Mouse (Mus musculus): Measurements from ENCODE around the gene Trib2. TPM values are rescaled to one million over a fixed set of nuclear protein-coding genes. Genes with fewer than 3 reads are reported as not detected.

Gene Trib2
- polyA plus RNA-seq, 1 experiment from 2014 or later = 63.3 TPM

DNA sequence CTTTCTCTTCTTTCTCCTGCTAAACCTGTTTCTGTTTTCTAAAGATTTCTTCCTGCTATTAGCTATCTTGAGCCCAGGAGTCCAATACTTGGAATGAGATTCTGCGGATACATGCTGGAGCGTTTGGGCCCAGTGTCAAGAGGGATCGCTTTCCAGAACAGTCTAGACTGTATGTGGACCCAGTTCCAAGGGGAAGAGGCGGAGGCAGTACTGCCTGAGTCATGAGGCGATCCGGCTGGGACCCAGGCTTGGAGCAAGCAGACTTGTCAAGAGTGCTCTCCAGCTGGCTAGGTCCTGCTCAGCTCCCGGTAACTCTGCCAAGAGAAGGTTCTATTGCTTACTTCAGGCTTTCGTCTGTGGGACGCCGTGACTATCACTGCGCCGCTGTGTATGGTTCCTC is 50.7 kb downstream of the Trib2 start:
- Histone ChIP-seq H3K36me3 (ENCODE audit: control insufficient read depth, insufficient read depth, low read length) (no peaks in the 10 kb centered on the region), H3K9me3 (ENCODE audit: control insufficient read depth, low read length) (no peaks in the 10 kb centered on the region), H3K27ac (ENCODE audit: low read depth, low read length) (no peak overlapping the region), H3K9ac (ENCODE audit: low read depth, low read length) (no peak overlapping the region), H3K4me2 (replicated peaks; ENCODE audit: low read depth, low read length) (no peak overlapping the region), H3K4me1 (replicated peaks; ENCODE audit: control insufficient read depth, insufficient read depth, low read length) (no peaks in the 10 kb centered on the region), H3K27me3 (ENCODE audit: control insufficient read depth, insufficient read depth, low read length) (no peaks in the 10 kb centered on the region), H3K4me3 (ENCODE audit: low read depth, low read length) (no peak overlapping the region)
- WGBS = 91% methylated on average over 12 of the region's 12 CpGs
- DNase-seq (ENCODE audit: low spot score) = no peak
- ATAC-seq (ENCODE audit: low FRiP score) = no peak

DNA sequence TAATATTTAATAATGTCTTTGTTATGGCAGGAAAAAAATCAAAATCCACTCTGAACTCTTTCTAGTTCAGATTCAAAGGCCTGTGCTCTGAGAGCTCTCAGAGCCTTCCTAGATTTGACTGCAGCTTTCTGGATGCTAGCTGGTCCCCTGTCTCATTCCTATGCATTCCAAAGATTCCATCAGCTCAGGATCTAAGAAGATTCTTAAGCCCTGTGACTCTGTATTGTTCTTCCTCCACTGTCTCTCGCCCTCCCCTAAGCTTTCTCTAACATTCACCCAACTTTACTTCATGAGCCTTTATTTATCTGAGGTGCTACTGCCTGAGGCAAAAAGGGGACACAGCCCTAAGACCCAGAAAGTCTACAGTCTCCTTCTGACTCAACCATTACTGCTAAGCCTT is 51.5 kb downstream of the Trib2 start:
- H3K27me3 ChIP-seq (ENCODE audit: control insufficient read depth, insufficient read depth, low read length) = no peaks in the 10 kb centered on the region
- ATAC-seq (ENCODE audit: low FRiP score) (no peak), DNase-seq (ENCODE audit: low spot score) (no peak)
- no peaks in the 10 kb centered on the region for H3K4me1 ChIP-seq (replicated peaks; ENCODE audit: control insufficient read depth, insufficient read depth, low read length)
- 11% methylated on average over 1 of the region's 1 CpGs for whole genome bisulfite sequencing
- H3K9ac ChIP-seq (ENCODE audit: low read depth, low read length) = no peak overlapping the region
- H3K4me2 ChIP-seq (replicated peaks; ENCODE audit: low read depth, low read length) = no peak overlapping the region
- H3K4me3 ChIP-seq (ENCODE audit: low read depth, low read length) = no peak overlapping the region
- no peak overlapping the region for H3K27ac ChIP-seq (ENCODE audit: low read depth, low read length)
- no peaks in the 10 kb centered on the region for H3K36me3 ChIP-seq (ENCODE audit: control insufficient read depth, insufficient read depth, low read length)
- no peaks in the 10 kb centered on the region for H3K9me3 ChIP-seq (ENCODE audit: control insufficient read depth, low read length)

DNA sequence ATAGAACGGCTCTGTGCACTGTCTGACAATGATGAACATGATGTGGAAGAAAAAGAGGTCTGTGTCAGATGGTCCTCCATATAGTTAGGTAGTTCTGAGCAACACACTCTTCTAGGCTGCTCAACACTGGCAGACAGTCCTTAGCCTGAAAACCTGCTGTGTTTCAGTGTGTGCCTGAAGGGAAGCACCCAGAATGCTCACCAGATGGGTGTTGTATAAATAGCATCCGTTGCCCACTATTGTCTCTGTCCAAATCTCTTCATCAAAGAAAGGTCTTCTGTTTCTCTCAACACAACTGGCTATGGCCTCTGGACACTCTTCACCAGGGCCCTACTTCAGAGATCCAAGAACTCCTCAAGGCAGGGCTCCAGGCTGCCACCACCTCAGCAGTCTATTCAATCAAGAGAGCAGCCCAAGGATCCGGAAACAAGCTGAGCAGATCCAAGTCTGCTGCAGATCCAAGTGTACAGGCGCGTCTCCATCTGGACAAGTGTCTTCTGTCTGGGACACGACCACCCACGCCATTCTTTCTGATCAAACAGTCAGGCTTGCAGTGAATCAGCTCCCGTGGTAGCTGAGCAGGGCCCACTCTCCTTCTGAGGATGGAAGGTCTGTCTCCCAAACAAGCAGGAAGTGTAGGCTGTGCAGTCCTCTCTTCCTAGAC is 55.1 kb downstream of the Trib2 start:
- Histone ChIP-seq H3K4me2 (replicated peaks; ENCODE audit: low read depth, low read length) (no peak overlapping the region), H3K4me1 (replicated peaks; ENCODE audit: control insufficient read depth, insufficient read depth, low read length) (no peaks in the 10 kb centered on the region), H3K9me3 (ENCODE audit: control insufficient read depth, low read length) (no peaks in the 10 kb centered on the region), H3K9ac (ENCODE audit: low read depth, low read length) (no peak overlapping the region), H3K36me3 (ENCODE audit: control insufficient read depth, insufficient read depth, low read length) (no peaks in the 10 kb centered on the region), H3K4me3 (ENCODE audit: low read depth, low read length) (no peak overlapping the region), H3K27me3 (ENCODE audit: control insufficient read depth, insufficient read depth, low read length) (no peaks in the 10 kb centered on the region), H3K27ac (ENCODE audit: low read depth, low read length) (no peak overlapping the region)
- ATAC-seq (ENCODE audit: low FRiP score) (no peak), DNase-seq (ENCODE audit: low spot score) (no peak)
- 90% methylated on average over 8 of the region's 8 CpGs for WGBS

DNA sequence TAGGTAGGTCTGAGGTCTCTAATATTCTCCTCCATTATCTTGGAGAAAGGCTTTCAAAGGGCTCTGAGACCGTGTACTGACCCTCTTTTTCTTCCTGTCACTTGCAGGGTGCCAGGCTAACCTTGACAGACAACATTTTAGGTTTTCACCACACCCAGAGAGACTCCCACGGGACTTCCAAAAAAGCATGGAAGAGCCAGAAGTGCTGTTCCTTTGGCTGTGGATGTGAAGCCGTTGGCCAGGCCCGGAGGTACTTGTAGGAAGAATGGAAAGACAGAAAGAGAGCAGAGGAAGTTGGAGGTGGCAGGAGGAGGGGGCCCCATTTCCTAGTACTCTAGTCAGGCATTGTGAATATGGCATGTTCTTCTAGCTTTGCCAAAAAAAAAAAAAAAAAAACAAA is 56.0 kb downstream of the Trib2 start:
- Histone ChIP-seq H3K27me3 (ENCODE audit: control insufficient read depth, insufficient read depth, low read length) (no peaks in the 10 kb centered on the region), H3K36me3 (ENCODE audit: control insufficient read depth, insufficient read depth, low read length) (no peaks in the 10 kb centered on the region), H3K4me2 (replicated peaks; ENCODE audit: low read depth, low read length) (no peak overlapping the region), H3K4me1 (replicated peaks; ENCODE audit: control insufficient read depth, insufficient read depth, low read length) (no peaks in the 10 kb centered on the region), H3K4me3 (ENCODE audit: low read depth, low read length) (no peak overlapping the region), H3K9me3 (ENCODE audit: control insufficient read depth, low read length) (no peaks in the 10 kb centered on the region), H3K9ac (ENCODE audit: low read depth, low read length) (no peak overlapping the region), H3K27ac (ENCODE audit: low read depth, low read length) (no peak overlapping the region)
- WGBS = 87% methylated on average over 4 of the region's 4 CpGs
- DNase-seq (ENCODE audit: low spot score) = no peak
- no peak for ATAC-seq (ENCODE audit: low FRiP score)

DNA sequence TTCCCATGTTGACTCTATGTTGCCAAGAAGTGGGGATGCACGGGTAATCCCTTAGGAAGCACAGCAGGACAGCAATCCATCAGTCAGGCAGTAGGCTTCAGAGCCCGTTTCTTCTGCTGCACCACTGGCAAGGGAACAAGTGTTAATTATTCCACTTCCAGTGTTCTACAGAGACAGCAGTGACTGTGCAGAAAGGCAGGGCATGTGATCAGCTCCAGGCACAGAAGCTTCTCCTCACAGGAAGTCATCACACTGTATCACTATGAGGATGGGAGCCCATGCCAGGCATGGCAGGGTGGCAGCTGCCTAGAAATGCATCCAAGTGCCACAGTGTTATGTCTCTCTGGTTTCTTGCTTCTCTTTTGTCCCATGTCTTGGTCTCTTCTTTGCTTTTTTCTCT is 57.9 kb downstream of the Trib2 start:
- Histone ChIP-seq H3K4me3 (ENCODE audit: low read depth, low read length) (no peak overlapping the region), H3K9me3 (ENCODE audit: control insufficient read depth, low read length) (no peaks in the 10 kb centered on the region), H3K36me3 (ENCODE audit: control insufficient read depth, insufficient read depth, low read length) (no peaks in the 10 kb centered on the region), H3K27me3 (ENCODE audit: control insufficient read depth, insufficient read depth, low read length) (no peaks in the 10 kb centered on the region), H3K4me1 (replicated peaks; ENCODE audit: control insufficient read depth, insufficient read depth, low read length) (no peaks in the 10 kb centered on the region), H3K4me2 (replicated peaks; ENCODE audit: low read depth, low read length) (no peak overlapping the region), H3K27ac (ENCODE audit: low read depth, low read length) (no peak overlapping the region), H3K9ac (ENCODE audit: low read depth, low read length) (no peak overlapping the region)
- 29% methylated on average over 2 of the region's 2 CpGs for WGBS
- ATAC-seq (ENCODE audit: low FRiP score) (no peak), DNase-seq (ENCODE audit: low spot score) (no peak)

DNA sequence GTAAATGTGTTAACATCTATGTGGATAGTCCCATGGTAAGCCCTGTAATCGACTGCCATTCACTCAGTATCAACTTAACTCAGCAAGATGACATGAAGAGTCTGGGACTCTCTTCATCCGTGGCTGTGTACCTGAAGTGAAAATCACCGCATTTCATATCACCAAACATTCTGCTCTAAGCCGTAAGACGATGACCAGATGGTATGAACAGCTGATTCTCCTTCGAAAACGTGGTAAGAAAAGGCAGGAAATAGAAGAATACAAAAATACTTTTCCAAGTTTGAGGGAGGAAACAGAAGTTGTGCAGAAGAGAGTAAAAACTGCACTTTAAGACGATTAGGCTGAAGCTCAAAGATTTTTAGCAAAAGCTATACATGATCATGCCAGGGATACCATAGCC is 59.4 kb downstream of the Trib2 start:
- ATAC-seq (ENCODE audit: low FRiP score) (no peak), DNase-seq (ENCODE audit: low spot score) (no peak)
- 90% methylated on average over 8 of the region's 8 CpGs for WGBS
- H3K36me3 ChIP-seq (ENCODE audit: control insufficient read depth, insufficient read depth, low read length) = no peaks in the 10 kb centered on the region
- H3K27me3 ChIP-seq (ENCODE audit: control insufficient read depth, insufficient read depth, low read length) = no peaks in the 10 kb centered on the region
- H3K4me1 ChIP-seq (replicated peaks; ENCODE audit: control insufficient read depth, insufficient read depth, low read length) = no peaks in the 10 kb centered on the region
- no peak overlapping the region for H3K27ac ChIP-seq (ENCODE audit: low read depth, low read length)
- no peak overlapping the region for H3K4me3 ChIP-seq (ENCODE audit: low read depth, low read length)
- no peak overlapping the region for H3K4me2 ChIP-seq (replicated peaks; ENCODE audit: low read depth, low read length)
- no peaks in the 10 kb centered on the region for H3K9me3 ChIP-seq (ENCODE audit: control insufficient read depth, low read length)
- H3K9ac ChIP-seq (ENCODE audit: low read depth, low read length) = no peak overlapping the region

DNA sequence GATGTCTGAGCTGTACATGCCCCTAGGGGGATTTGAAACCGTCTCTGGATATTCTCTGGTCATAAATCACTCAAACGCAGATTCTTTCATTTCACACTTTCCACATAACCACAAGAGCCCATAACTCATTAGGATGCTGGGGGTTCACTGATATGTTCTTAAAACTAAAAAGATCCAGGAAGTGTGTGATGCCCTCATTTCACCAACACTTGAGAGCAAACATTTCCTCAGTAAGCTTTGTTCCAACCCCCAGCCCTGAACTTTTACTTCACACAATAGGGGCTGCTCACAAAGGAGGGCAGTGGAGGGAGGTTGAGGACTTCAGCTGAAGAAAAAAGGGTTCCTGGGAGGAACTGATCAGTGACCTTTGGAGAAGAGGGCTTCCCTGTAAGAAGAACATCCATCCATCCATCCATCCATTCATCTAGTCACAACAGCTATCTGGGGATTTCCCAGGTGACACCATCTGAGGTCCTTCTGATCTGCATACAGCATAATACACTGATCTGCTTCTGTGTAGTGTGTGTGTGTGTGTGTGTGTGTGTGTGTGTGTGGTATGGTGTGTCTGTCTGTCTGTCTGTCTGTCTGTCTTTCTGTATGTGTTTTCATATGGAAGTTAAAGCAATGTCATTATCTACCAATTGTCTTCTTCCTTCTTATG is 61.6 kb downstream of the Trib2 start:
- no peak overlapping the region for H3K4me2 ChIP-seq (replicated peaks; ENCODE audit: low read depth, low read length)

DNA sequence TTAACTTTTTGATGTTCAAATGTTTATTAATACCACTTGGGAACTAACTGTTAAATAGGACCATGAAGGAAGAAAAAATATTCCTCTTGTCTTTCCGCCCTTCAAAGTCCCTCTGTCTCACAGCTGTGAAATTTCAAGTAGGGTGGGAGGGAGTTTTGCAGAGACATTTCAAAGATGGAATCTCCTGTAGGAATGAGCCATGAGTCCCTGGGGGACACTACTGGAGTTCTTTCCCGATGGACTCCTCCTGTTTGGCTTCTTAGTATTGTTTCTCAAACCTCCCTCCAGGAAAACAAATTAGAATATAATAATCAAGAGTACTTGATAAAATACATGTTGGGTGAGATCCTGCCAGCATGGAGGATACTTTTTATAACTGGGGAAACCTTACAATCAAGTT is 62.1 kb downstream of the Trib2 start:
- no peaks in the 10 kb centered on the region for H3K9me3 ChIP-seq (ENCODE audit: control insufficient read depth, low read length)
- ATAC-seq (ENCODE audit: low FRiP score) = no peak
- H3K36me3 ChIP-seq (ENCODE audit: control insufficient read depth, insufficient read depth, low read length) = no peaks in the 10 kb centered on the region
- no peak overlapping the region for H3K9ac ChIP-seq (ENCODE audit: low read depth, low read length)
- 74% methylated on average over 2 of the region's 2 CpGs for WGBS
- no peak for DNase-seq (ENCODE audit: low spot score)
- H3K4me3 ChIP-seq (ENCODE audit: low read depth, low read length) = no peak overlapping the region
- H3K27ac ChIP-seq (ENCODE audit: low read depth, low read length) = no peak overlapping the region
- H3K4me1 ChIP-seq (replicated peaks; ENCODE audit: control insufficient read depth, insufficient read depth, low read length) = no peaks in the 10 kb centered on the region
- no peaks in the 10 kb centered on the region for H3K27me3 ChIP-seq (ENCODE audit: control insufficient read depth, insufficient read depth, low read length)
- H3K4me2 ChIP-seq (replicated peaks; ENCODE audit: low read depth, low read length) = no peak overlapping the region

More for the DNA sequence above, 61.6 kb downstream of the Trib2 start:
- DNase-seq (ENCODE audit: low spot score) = no peak
- Histone ChIP-seq H3K9me3 (ENCODE audit: control insufficient read depth, low read length) (no peaks in the 10 kb centered on the region), H3K9ac (ENCODE audit: low read depth, low read length) (no peak overlapping the region), H3K4me1 (replicated peaks; ENCODE audit: control insufficient read depth, insufficient read depth, low read length) (no peaks in the 10 kb centered on the region), H3K4me3 (ENCODE audit: low read depth, low read length) (no peak overlapping the region), H3K36me3 (ENCODE audit: control insufficient read depth, insufficient read depth, low read length) (no peaks in the 10 kb centered on the region), H3K27me3 (ENCODE audit: control insufficient read depth, insufficient read depth, low read length) (no peaks in the 10 kb centered on the region), H3K27ac (ENCODE audit: low read depth, low read length) (no peak overlapping the region)
- no peak for ATAC-seq (ENCODE audit: low FRiP score)
- WGBS = 61% methylated on average over 2 of the region's 2 CpGs

DNA sequence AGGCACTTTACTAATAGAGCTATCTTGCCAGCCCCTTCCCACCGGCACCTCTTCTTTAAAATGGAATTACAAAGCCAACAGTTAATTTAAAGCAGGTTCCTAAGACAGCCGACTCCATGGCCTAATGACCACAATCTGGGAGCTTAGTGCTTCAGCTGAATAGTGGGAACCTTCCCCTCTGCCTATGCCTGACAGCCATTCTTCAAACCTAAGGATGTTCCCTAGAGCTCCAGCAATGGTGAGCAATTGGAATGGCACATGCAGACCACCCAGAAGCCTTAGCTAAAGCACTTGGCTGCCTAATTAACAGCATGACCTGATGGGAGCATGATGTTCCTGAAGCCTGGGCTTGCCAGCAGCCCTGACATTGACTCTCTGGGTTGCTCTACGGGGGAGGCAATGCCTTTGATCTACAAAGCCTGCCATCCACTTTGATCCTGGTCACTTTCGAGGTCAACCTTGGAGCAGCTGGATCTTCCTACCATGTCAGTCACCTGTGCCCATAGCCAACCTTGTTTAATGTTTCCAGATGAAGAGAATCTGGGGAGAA is 67.0 kb downstream of the Trib2 start:
- no peak for ATAC-seq (ENCODE audit: low FRiP score)
- WGBS = 39% methylated on average over 4 of the region's 4 CpGs

More for the DNA sequence above, 67.0 kb downstream of the Trib2 start:
- no peak overlapping the region for H3K4me2 ChIP-seq (replicated peaks; ENCODE audit: low read depth, low read length)
- no peaks in the 10 kb centered on the region for H3K4me1 ChIP-seq (replicated peaks; ENCODE audit: control insufficient read depth, insufficient read depth, low read length)
- no peak overlapping the region for H3K27ac ChIP-seq (ENCODE audit: low read depth, low read length)
- H3K4me3 ChIP-seq (ENCODE audit: low read depth, low read length) = no peak overlapping the region
- H3K9me3 ChIP-seq (ENCODE audit: control insufficient read depth, low read length) = no peaks in the 10 kb centered on the region
- no peaks in the 10 kb centered on the region for H3K36me3 ChIP-seq (ENCODE audit: control insufficient read depth, insufficient read depth, low read length)
- no peak for DNase-seq (ENCODE audit: low spot score)
- H3K27me3 ChIP-seq (ENCODE audit: control insufficient read depth, insufficient read depth, low read length) = no peaks in the 10 kb centered on the region
- no peak overlapping the region for H3K9ac ChIP-seq (ENCODE audit: low read depth, low read length)
